Mouse (Mus musculus): ENCODE results near the gene Ccdc162.

Gene Ccdc162

DNA sequence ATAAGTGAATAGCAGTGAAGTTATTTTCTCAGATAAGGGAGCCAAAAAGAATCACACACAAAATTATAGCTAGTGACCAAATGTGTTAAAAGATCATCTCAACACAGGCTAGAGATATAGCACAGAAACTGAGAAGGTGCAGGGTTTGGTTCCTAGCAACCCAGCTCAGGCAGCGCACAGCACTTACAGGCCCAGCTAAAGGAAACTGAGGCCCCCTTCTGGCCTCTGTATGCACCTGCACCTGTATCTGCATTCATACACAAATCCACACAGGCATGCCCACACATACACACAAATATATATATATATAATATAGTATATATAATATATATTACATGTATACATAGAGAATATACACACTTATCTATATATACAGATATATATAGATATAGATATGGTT, 84.4 kb downstream of the Ccdc162 start:
- no peak for DNase-seq

DNA sequence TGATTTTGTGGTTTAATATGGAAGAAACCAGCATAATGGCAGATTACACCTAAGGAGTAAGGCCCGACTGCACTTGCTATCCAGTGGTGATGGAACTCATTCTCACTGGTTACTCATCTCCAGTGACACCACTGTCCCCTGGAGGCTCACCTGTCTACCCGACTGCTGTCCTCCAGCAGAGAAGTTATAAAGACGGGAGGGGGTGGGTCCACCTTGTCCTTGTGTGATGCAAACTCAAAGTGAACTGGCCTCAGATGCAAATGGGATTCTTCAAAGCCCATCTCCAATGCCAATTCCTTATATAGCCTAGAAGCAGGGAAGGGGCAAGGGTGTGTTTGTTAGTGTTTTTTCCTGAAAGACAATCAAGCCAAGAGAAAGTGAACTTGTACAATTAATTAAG, 89.4 kb downstream of the Ccdc162 start:
- DNase-seq: no peak

DNA sequence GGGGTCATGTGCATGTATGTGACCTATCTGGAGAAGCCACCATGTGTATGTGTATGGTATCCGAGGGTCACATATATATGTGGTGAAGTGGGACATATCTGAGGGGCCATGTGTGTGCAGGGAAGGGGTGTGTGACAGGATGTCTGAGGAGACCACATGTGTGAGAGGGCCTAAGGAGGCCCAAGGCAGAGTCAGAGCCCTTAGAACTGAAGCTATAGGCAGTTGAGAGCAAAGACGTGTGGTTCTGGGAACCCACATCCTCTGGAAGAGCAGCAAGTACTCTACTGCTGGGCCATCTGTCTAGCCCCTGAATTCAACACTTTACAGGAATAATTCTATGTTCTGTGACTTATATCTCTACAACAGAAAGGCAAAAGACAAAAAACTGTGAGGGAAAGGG, 96.4 kb downstream of the Ccdc162 start:
- DNase-seq: no peak

DNA sequence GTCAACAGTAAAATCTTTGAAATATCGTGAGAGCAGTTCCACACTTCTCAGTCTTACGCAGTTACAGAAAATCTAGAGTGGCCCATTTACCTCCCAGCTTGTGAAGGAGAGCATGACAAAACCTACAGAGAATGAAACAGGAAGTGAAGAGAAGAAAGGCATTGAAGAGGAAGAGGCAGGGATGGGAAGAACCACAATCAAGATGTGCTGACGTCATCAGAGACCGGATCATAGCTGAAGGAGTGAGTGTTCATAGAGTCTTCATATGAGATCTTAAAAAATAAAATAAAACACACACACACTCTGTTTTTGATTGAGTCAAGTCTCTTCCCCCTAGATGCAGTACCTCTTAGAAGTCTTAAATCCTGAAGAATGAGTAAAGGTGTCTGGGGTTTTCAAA, 100.9 kb downstream of the Ccdc162 start:
- no peak for DNase-seq

DNA sequence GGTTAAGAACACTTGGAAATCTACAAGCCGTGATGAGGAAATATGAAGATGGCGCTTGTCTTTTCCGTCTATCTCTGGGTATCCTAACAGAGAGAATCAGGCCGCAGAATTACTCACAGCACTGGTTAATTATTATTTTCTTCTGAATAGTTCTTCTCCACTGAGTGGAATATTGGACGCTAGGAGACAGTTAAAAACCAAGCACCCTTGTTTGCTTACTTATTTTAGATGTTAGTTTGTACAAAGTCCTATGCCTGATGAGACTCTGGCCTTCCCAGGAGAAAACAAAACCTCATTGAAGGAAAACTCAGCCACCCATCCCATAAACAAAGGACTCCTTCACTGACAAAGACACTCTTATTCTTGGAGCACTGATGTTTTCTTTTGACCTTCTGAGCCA, 104.5 kb downstream of the Ccdc162 start:
- no peak for DNase-seq

DNA sequence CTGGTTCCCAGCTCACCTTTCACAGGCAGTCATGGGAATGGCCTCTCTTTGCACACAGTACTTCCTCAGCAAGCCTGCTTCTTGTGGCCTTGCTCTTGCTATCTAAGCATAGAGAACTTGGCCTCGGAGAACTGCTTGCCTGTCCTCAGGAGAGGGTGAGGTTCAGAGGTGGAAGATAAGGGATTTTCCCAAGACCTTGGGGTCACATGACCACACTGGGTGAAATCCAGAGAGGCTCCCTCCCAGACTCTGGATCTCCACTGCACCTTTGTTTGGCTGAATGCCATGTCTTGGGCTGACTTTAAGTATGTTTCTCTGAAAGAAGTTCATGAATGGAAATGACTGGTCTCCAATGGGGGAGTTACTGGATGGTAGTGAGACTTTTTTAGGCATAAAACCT, 107.0 kb downstream of the Ccdc162 start:
- DNase-seq: no peak

DNA sequence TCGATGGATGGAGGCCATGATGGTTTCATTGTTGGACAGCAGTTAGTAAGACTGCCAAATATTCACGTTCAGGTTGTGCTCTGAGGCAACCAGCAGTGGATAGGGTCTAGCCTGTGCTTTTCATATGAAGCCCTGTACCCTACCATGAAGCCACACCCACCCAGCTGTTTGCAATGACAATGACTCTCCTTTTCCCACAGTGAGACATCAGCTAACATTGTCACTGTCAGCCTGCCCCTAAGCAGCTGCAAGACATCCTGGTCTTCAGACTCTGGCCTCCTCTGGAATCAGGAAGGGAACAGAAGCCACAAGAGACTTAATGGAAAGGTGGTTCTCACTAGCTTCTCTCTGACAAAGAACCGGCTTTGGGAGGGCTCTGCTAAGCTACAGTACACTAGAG, 107.9 kb downstream of the Ccdc162 start:
- DNase-seq: no peak

DNA sequence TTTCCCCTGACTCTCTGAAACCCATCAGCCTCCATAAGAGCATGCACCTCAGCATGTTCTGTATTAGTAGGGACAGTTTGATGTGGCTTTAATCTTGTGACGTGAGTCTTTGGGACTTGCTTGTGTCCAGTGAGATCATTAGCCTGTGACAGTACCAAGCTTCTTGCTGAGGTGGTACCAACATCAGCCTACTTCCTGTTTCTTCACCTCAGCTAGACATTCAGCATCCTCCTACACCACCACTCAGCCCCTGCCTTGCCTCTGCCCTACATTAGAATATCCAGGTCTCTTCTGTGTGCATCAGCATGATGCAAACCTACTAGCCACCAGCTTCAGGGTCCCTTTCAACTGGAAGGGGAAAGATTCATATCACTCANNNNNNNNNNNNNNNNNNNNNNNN, 113.8 kb downstream of the Ccdc162 start:
- peak; percentile 26 for DNase-seq

DNA sequence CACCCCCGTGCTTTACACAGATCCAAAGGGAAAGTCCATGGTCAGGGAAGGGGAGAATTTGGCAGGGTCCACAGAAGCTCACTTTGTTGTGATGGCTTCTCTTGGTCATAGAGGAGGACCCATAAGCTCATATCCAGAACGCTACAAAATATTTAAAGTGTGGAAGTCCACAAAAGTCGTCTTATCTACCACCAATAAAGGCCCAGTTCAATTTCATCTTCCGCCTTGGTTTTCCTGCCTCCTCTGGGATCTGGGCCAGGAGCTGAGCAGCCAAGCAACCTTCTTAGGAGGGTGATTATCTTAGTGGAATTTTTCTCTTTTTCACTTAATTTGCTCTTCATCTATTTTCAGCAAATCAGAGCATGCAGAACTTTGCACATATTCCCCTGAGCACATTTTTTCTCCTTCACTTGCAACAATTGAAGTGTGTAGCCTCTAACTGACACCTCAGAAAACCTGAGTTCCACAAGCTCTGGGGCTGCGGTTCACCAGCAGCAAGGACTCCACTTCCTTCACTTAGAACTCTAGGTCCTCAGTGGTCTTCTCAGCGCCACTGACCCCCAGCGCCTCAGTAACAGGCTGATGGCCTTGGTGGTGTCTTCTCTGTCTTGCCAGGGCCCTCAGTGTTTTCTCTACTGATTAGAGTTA, 114.4 kb downstream of the Ccdc162 start:
- DNase-seq: no peak

DNA sequence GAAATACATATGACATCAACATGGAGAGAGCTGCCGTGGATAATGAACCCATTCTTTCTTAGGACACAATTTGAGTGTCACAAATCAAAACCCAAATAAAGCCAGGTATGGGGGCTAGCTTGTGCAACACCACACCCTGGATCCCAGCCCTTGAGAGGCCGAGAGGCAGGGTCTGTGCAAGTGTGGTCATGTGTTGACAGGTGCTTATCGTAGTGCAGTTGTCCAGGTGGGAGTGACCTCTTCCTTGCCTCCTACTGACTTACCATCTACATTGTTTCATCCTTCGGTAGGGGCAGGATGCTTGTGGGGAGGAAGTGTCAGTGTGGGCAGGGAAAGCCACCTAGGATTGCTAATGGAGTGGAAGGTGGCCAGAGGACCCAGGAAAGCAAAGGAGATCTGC, 115.1 kb downstream of the Ccdc162 start:
- no peak for DNase-seq

DNA sequence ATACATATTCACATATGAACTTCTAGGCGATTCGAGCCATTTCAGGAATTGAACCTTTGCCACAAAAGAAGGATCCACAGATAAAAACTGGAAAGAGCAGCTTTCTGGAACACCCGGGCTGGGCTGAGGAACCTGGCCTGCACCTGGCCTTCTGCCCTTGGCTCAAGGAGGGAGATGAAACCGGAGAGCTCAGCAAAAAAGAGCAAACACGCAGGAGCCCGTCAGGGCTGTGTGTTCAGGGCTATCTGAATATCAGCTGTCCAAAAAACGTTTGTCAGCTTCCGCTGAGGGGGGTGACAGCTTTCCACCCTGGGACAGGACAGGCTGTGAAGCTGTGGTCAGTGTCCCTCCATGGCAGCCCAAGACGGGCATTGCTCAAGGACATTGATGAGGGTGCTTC, 117.4 kb downstream of the Ccdc162 start:
- no peak for DNase-seq

DNA sequence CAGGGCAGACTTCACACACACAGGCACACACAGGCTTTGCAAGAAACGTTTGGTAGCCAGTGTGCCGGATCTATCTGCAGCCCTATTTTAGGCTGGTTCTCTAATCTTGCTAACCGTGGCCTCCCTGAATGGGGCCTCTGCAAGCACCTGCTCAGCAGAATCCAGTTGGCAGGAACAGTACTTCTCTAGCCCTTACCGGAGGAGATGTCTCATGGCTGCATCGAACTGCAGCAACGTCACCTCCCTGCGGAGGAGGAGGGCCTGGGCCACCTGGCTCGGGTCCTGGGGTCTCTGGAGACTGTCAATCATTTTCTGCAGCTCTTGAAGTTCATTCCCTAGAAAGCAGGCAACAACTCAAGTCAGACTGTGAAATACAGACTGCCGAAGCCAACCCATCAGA, 118.2 kb downstream of the Ccdc162 start:
- DNase-seq: no peak

DNA sequence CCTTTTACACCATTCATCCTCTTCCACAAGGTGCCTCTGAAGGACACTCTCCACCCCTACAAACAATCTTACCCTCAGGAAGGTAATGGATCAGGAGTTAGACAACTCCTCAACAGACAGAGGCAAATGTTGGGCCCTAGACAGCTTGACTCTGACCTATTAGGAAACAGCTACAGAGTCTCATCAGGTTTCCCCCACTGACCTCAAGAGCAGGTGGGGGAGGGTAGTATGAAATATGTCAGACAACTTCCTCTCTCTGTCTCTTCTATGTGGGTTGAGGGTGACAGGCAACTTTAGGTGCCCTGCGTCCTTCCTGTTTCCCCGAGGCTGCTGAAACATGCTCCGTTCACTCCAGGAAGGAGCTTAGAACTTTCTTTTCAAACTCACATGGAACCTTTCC, 120.9 kb downstream of the Ccdc162 start:
- peak; percentile 67 for DNase-seq

DNA sequence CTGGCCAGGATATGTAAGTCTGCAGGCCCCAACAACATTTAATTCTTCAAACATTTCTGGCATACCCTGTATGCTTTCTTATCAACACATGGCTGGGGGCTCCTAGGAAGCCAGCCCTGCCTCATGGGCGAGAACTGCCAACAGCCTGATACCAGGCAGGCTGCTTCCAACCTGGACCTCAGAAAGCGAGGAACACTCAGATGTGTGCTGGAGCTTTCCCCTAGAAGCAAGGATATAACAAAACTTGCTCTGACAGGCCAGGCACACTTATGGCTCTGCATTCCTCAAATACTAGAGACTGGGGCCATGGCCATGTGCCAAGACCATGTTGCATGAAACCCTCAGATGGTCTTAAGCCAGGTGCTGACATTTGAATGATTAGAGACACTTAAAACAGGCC, 121.5 kb downstream of the Ccdc162 start:
- no peak for DNase-seq

DNA sequence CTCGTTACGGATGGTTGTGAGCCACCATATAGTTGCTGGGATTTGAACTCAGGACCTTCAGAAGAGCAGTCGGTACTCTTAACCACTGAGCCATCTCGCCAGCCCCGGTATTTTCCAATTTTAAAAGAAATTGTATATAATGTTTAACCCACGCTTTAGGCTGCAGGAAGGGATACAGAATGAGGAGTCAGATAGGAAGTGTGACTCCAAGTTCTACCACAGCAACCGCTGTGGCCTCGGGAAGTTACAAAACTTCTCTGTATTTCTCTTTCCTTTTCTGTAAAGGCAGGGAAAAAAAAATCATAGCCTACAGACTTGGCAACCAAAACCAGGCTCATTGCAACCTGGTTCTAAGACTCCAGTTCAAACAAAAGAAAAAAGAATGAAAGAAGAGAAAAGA, 122.0 kb downstream of the Ccdc162 start:
- DNase-seq: no peak

DNA sequence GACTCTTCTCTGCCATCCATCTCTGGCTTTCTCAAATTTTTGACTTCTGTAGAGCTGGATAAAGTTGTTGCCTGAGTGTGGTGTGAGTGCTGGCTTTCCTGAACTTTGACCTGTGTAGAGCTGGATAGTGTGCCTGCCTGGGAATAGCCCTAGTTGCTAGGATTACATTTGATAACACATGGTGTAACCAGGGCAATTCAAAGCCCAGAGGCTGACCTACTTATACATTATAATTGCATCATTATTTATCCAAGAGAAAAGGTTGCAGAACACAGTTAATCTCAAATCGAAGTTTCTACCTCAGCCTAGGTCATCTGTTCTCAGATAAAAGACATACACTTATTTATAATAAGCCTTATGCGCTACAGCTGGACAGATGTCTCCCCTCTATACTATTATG, 127.8 kb downstream of the Ccdc162 start:
- no peak for DNase-seq

DNA sequence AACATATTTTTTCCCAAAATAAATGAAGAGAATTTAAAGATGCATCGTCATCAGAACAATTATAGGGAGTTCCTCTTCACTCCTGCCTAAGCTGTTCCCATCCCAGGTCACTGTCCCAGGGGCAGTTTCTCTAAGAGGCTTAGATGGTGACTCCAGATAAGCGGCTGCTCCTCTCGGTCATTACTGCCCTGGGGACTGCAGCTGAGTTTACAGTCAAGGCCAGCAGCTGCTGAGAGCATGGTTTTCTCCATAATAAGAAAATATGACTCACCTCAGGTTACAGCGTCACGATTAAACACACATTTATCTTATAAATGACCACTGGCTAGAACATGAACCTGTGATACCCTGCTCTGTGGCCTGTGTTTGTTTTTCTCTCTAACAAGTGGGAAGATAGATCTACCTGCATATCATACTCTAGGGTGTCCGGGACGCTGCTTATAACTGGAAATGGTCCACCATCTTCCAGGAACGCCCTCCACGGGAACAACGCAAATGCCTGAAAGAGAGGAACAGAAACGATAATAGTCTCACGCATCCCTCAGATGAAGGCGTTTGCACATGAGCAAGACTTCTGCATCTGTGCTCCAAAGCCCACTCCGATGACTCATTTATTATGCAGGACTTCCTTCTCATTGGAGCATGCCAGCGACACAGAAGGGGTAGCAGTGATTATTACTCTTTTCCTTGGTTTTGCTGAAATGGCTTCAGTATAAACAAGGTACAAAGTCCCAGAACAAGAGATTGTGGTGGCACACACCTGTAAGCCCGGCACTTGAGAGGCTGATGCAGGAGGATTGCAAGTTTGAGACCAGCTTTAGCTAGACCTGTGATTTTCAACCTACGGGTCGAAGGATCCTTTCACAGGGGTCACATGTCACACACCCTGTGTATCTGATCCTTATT, 129.2 kb downstream of the Ccdc162 start:
- DNase-seq: no peak

DNA sequence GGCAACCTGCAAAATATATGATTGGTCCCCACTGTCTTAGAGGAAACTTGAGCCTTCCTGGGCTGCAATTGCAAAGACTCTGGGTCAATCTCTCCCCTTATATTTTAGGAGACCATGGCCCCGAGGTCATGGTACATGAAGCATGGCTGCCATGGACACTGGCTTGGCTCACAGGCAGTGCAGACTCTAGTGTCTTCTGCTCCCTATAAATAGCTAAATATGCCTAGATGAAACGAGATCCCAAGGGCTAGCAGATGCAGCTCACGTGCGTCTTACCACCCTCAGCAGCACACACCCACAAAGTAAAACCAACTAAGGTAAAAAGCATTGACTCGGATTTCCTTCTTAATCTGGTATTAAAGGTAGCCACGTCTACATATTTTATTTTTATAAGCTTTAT, 133.1 kb downstream of the Ccdc162 start:
- DNase-seq: no peak

DNA sequence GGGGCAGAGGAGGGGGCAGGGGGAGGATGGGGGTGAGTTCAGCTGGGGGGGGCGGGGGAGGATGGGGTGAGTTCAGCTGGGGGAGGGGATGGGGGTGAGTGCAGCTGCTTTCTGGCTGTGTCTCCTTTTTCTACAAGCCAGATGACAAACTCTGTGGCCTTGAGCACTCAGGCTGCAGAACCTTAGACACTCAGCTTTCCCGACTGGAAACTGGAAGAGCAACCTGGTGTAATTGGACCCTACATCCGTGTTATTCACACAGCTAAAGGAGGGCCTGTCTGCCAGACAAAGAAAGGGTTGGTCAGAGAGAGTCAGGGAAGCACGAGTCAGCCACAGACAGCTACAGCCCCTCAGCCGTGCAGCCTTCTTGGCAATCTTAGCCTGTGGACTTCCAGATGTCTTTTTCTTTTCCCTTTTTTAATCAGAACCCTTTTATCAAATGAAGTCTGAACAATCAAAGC, 133.5 kb downstream of the Ccdc162 start:
- no peak for DNase-seq

DNA sequence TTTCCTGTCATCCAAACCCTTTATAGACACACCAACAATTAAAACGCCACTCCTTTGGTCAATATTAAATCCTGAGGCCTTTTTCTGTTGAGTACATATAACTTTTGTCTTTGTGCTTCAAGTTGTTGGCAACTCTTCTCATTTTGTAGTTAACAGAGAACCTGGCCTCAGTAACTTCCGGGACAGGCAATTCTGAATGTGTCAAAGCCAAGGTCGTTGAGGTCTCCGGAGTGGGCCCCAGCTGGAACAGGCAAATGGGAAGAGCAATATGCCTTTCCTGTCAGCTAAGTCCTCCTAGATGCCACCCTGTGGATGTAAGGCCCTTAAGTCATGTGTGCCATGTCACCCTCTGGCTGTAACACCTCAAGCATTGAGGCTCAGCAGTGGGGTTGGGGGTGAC, 136.0 kb downstream of the Ccdc162 start:
- DNase-seq: no peak

DNA sequence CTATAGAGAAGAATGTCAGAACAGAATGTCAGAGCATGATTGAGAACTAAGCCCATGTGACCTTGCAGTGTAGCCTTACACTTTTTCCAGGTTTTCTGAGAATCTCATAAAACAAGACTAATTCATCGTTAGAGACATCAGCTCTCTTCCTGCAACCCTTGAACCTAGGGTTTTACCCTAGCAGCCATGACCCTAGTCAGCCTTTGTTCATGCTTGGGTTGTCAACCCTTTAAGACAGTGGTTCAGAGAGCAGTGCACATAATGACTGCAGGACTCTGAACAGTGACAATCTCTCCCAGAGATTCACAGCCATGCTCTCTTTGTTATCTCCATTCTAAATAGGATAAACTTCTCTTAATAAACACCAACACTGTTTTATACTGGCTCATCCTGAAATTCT, 137.9 kb downstream of the Ccdc162 start:
- DNase-seq: no peak

DNA sequence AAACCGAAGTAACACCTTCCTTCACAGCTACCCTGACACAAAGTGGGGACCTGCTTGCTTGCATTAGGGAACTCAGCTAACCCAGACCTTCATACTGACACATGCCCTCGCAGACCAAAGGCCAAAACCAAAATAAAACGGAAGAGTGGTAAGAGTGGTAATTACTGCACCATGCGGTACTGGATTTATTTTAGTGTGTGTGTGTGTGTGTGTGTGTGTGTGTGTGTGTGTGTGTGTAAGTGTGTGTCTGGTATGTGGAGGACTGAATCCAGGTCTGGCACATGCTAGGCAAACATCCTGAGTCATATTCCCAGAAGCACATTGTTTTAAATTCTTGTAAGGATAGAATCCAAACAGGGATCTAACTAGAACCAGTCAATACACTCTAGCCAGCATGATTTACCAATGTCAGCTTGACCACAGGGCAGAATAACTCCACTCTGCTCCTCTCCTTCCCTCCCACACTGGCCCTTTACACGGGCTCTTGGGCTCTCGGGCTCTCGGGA, 140.1 kb downstream of the Ccdc162 start:
- DNase-seq: no peak

DNA sequence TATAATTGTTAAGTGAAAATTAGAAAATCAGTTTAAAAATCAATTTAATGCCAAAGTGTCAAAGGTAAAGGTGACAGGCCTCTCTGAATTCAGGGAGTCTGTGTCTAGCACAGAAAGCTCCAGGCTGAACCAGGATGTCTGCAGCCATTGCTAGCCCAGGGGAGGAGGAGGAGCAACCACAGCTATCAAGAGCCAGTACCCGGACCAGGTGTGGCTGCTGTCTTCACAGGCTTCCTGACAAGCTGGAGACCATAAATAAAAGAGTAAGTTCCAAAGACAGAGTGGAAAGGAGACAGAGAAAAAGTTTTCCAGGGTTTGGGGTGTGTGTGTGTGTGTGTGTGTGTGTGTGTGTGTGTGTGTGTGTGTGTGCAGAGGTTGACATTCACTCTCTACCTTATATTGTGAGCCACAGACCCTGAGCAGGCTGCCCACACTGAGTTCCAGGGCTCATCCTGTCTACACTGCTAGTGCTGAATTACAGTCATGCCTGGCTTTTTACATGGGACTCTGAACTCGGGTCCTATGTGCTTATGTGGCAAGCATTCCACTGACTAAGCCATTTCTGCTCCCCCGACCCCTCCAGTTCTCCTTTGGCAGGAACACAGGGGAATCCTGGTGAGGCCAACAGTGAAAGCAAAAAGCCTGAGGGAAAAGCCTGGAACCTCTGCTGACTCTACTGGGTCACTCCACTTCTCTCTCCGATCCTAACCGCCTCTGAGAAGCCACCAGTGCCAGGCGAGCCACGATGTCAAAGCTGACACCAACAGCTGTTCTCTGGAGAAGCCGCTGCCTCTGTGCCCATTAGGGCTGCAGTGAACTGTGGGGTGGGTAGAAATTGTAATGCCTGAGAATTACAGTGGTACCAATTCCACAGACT, 140.7 kb downstream of the Ccdc162 start:
- no peak for DNase-seq

Data from lung, postnatal 36 days (tissue).